Mouse (Mus musculus): ENCODE results near the gene Ascc3.

Ascc3 gene

DNA sequence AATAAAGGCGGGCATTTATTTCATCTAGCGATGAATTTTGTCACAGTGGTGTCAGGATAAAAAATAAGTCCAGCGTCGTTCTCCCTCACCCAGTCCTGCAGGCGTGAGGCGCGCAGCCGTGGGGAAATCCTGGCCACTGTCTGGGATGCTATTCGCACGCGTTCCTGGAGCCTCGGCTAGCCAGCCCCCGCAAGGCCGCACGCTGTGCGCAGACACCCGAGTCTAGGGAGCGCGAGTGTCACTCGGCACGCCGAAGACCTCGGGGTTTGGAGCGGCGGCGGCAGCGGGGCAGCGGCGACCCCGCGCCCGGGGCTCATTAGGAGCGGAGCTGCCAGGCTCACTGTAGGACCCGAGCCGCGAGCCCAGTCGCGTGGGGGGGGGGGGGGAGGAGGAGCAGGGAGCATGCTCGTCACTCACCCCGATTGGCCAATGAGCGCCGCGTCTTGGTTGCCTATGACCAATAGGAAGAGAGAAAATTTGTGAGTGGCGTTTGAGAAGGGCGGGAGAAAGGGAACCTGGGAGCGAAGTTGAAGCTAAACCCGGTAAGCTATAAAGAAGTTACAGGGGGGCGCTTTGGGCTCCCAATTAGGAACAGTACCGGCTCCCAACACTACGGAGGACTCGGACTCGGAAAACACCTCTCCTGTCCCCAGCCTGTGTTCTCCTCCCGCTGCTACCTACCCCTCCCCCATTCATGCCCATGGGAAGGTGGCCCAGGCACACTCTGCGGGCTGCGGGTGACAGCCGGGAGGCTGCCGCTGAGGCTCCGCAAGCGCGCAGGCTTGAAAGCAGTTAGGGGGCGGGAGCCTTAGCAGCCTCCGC lies 301.9 kb downstream of the Ascc3 start, which contains the start of gene Sim1:
Gene Sim1 (plus strand): TSS at position 585 of the 822 bp plus-strand sequence.
- DNase-seq (ENCODE audit: low spot score in 2 of 2): peak in 1 of 2 experiments; percentile 74

DNA sequence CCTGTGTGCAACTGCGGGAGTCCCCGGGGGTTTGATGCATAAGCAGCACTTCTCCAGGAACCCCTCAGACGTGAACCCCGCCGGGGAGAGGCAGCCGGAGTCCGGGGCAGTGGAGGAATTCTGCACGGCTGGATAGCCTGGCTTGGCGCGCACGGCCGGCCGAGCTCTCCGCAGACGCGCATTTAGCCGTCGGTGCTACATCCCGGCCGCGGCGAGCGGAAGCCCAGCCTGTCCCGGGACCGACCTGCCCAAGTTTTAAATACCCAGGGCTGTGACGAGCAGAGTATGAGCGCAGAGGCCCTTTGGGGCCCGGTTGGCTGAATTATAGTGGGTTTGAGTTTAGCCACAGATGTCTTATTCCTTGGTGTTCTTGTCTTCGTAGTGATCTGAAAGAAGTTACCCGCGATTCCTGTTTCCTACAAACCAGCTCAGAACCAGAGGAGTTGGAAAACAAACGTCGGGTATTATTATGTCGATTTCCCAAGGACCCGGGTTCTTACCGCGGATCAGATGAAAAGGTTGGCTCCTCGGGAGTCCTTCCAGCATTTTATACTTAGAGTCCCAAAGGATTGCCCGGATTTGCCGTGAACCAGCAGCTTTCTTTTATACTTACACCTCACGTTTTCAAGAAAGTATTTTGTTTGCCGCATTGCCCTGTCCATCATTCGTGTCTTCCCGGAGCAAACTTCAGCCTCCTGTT lies 302.8 kb downstream of the Ascc3 start:
- DNase-seq (ENCODE audit: low spot score in 2 of 2): no peak

DNA sequence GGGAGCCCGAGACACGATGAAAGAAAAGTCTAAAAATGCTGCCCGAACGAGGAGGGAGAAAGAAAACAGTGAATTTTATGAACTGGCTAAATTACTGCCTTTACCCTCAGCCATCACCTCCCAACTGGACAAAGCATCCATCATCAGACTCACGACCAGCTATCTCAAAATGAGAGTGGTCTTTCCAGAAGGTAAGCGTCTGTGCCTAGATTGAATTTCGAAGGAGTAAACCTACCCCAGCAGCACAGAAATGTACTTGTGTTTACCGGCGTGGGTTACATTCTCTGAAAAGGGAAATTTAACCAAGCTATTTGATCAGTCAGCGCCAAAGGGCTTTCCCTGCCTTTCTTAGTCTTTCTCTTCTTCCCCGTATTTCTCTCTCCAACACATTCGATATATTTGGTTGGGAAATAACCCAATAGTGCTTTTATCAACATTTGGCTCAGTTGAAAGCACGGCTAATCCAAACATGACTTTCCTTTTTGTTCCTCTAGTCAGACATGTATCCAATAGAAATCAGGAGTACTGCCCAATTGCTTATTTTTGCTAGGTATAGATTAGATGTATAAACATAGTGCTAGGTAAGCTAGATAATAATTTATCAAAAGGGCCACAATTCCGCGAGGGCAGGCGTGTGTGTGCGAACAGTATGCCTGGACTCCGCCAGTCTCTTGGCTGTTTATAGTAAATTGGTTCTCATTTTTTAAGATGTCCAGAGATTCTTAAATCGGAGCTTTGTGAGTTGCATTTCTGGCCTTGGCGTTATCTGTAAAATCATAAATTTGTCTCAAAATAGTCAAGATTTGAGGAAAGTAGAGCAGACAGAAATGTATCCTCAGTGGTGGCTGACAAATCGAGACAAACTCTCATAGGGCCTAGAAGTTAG lies 303.7 kb downstream of the Ascc3 start:
- no peak for DNase-seq (ENCODE audit: low spot score in 2 of 2)

DNA sequence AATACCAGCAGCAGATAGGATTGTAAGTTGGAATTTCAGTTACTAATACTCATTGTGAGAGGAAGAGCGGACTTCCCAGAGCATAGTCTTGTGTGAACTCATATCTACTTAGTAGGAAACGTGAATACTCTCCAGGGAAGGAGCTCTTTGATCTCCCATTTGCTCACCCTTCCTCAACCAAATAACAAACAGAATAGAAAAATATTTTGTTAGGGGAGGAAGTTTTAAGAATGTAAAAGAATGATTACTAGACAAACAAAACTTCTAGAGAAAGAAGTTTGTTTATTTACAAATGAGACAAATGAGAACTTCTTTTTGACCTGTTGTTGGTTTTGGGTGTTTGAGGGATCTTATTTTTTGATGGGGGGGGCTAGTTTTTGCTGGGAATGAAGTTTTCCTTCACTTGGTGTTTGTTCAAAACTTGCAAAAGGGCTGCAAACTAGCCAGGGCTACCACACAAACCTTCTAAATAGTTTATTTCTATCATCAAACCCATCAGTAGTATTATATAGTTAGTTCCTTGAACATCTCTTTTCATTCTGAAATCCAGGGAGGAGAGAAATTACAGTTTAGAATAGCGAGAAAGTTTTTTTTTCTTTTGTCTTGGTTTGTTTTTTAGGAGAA lies 304.4 kb downstream of the Ascc3 start:
- DNase-seq (ENCODE audit: low spot score in 2 of 2): no peak

DNA sequence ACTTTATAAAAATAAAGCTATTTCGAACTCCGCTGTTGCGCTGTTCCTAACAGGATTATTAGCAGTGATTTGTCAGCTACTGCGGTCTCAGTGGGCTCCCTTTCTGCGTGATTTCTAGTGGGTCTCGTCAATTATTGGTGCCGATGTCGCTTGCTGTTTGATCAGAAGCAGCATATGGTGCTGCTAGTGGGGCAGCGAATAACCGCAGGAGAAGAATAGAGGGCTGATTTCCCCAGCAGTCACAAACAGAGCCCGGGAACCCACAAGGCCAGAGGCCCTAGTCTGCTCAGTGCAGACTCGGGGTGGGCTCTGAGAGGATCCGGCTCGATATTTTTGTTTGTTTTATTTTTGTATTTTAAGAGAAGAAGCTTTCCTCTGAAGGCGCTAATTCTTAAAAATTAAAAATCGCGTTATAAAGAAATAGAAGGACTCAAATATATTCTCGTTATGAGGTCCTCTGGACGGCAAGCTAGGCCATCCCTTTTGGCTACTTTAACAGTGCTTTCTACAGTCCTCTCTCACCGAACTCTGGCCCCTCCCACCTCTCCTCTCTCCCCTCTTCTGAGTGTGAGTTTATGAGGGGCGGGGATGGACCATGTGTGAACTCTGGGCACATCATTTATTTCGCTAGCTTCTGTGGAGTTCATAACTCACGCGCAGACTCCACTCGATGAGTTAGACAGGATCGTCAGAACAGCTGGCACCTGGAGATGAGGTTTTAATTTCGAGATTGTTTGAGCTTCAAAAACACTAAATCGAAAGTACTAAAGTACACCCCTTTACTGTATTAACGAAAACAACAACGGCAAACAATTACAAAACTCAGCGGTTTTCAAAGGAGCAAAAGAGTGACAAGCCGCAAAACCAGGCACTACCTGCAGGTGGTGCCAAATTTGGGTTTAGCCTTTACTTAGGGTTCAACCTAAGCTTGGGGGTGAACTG lies 305.3 kb downstream of the Ascc3 start:
- DNase-seq (ENCODE audit: low spot score in 2 of 2): no peak

DNA sequence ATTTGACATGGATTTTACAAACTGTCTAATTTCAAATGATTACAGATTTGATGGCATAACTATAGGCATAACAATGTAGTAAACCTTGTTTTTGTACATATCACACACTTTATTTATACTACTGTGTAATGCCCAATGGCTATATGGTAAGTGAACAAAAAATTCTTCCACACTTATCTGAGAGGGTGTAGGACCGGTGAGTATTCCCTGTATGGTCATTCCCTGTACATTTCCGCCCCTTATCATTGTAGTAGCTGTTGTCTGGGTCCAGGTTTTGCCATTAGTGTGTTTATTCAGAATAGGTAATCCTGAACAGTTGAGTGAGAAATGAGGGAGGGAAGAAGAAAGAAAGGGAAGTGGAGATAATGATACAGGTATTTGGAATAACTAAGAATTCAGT lies 306.2 kb downstream of the Ascc3 start:
- no peak for DNase-seq (ENCODE audit: low spot score in 2 of 2)

DNA sequence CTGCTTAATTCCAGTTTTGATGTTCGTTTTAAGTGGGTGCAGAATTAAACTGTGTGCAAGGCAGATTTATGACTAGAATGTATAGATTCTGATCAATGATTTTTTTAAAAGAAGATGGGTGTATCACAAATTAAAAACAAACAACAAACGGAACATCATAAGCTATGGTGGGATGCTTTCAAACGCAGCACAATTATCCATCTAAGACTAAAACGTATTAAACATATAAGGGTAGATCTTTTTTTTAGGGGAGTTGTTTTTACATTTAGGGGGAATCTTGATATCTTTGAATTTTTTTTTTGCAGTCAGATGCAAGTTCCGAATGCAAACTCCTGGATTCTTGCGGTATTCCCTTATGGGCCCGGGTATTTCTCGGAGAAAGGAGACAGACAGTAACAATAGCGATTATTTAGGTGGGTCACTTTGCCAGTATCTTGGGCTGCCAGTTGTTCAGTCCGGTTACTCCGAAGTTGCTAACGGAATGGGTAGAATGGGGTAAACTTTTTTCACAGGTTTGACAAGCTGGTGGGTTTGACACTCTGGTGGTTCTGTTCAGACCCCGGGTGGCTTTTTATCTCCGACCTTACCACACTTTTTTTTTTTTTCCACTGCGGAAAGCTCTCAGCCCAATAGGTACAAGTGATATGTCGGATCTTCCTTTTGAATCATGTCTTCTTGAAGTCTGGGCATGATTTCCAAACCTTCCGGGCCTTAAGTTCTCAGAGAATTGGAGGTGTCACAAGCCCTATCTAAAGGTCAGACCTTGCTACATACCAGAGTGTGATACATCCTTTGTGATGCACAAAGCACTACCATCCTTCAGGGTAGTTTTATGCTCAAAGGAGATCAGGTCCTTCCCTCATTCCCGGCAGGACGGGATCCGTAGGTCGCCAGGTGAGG lies 307.6 kb downstream of the Ascc3 start:
- DNase-seq (ENCODE audit: low spot score in 2 of 2): no peak
